Mouse (Mus musculus) bone marrow, adult 2 months (tissue): ENCODE results near the gene Tut7. TPM values are rescaled to one million over a fixed set of nuclear protein-coding genes. Genes with fewer than 3 reads are reported as not detected.
"Not testable (repeated sequence)": the region's sequence is repeated elsewhere in the genome, so short reads cannot be mapped to it uniquely, and the experiment has no call there.

Source experiments
- H3K27ac ChIP-seq: fragments of 200-500 bp; 2 replicates; pipeline ENCODE4 v1.5.1; 2012; ENCODE audit warnings: low read depth, mild to moderate bottlenecking, control low read depth, inconsistent platforms, low read length; ENCODE audit not compliant: control insufficient read depth, poor library complexity, insufficient read depth
- H3K4me1 ChIP-seq: fragments of 200-500 bp; 2 replicates; pipeline ENCODE4 v1.6.1; 2011; ENCODE audit warnings: low read length; ENCODE audit not compliant: control insufficient read depth, insufficient read depth
- H3K4me3 ChIP-seq: fragments of 200-500 bp; replicated peaks from 2 replicates; pipeline ENCODE3; 2011; ENCODE audit warnings: mild to moderate bottlenecking, low read depth, low read length, control low read depth; ENCODE audit not compliant: control insufficient read depth
- CTCF ChIP-seq: fragments of 200-500 bp; IDR thresholded peaks from 2 replicates; pipeline ENCODE4 v1.5.1; 2011; ENCODE audit warnings: low read length, control low read depth; ENCODE audit not compliant: control insufficient read depth, insufficient read depth
- POLR2A ChIP-seq: fragments of 200-500 bp; IDR thresholded peaks from 2 replicates; pipeline ENCODE4 v1.6.1; 2011; ENCODE audit warnings: low read depth, mild to moderate bottlenecking, control low read depth, low read length, borderline replicate concordance; ENCODE audit not compliant: control insufficient read depth
- WGBS: fragments of 180-500 bp; shearing (Covaris S2); methylation state at CpG from one replicate; pipeline ENCODE4 v1.1.7; 2018; 5-methylcytosine and 5-hydroxymethylcytosine counted together
- polyA plus RNA-seq: library from polyadenylated mRNA; stranded (reverse); fragments of >200 nt; gene quantifications from 2 replicates; pipeline ENCODE4 v1.2.4, GENCODE M21; 2011; ENCODE audit warnings: low replicate concordance; ENCODE audit not compliant: missing spikeins, insufficient read depth, insufficient read length

Gene Tut7
- polyA plus RNA-seq, 1 experiment: 236 TPM

DNA sequence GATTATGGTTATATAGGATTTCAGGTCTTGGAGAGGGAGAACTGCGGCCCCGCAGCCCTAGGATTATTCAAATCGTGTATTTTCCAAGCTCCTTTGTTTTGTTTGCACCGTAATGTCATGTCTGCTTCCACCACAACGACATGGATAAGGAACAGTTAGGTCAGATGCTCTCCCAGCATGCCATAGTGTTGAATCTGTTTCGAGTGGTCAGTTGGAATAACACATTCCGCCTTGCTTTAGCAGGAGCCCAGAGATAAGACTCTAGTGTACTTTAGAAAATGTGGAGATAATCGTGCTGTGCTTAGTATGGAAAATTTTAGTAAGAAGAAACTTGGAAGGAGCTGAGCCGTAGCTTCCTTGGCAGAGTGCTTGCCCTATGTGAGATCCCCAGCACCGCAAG is 27.4 kb upstream of the Tut7 start:
- no peak overlapping the region for H3K4me3 ChIP-seq
- no peaks in the 10 kb centered on the region for H3K4me1 ChIP-seq
- 81% methylated on average over 10 of the region's 10 CpGs for WGBS
- TF ChIP-seq CTCF (no peak), POLR2A (no peak)
- H3K27ac ChIP-seq: no peak overlapping the region

DNA sequence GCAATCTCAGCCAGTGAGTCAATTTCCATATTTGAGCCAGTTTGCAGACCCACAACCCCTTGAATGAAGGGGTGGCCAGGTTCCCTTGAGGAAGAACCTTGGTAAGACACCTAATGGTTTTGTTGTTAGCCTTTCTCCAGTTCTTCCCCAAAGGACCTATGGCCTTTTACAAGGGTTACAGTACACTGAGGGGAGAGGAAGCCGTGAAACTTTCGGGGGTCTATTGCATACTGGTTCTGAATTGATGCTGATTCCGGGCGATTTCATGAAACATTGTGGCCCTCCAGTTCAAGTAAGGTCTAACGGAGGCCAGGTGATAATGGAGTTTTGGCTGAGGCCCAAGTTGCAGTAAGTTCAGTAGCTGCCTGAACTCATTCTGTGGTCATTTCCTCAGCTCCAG is 21.7 kb upstream of the Tut7 start:
- Histone ChIP-seq H3K4me3 (no peak overlapping the region), H3K27ac (no peak overlapping the region), H3K4me1 (peaks cover 1% of the 10 kb centered on the region; the same call in 1 of the 2 replicates)
- TF ChIP-seq POLR2A: no peak
- TF ChIP-seq CTCF: no peak
- WGBS: 80% methylated on average over 5 of the region's 5 CpGs

DNA sequence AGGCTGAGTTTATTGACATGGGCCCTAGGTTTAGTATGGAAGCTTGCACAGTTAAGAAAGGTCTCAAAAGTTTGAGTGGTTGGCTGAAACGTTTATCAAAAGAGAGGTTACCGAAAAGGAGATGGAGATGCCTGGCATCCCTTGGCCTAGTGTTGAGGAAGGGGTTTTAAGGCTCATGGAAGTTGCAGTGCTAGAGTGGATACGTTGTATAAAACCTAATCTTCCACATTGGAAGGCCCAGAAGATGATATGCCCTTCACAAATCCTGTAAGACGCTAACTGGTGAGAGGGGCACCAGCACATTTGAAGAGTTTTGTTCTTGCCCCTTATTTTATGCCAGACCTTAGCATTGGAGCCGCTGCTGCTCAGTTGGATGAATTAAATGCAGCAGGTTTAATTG is 21.0 kb upstream of the Tut7 start:
- H3K4me3 ChIP-seq: no peak overlapping the region
- whole genome bisulfite sequencing: 82% methylated on average over 5 of the region's 5 CpGs
- no peak overlapping the region for H3K27ac ChIP-seq
- peaks cover 1% of the 10 kb centered on the region; the same call in 1 of the 2 replicates for H3K4me1 ChIP-seq
- no peak for TF ChIP-seq POLR2A
- TF ChIP-seq CTCF: no peak

DNA sequence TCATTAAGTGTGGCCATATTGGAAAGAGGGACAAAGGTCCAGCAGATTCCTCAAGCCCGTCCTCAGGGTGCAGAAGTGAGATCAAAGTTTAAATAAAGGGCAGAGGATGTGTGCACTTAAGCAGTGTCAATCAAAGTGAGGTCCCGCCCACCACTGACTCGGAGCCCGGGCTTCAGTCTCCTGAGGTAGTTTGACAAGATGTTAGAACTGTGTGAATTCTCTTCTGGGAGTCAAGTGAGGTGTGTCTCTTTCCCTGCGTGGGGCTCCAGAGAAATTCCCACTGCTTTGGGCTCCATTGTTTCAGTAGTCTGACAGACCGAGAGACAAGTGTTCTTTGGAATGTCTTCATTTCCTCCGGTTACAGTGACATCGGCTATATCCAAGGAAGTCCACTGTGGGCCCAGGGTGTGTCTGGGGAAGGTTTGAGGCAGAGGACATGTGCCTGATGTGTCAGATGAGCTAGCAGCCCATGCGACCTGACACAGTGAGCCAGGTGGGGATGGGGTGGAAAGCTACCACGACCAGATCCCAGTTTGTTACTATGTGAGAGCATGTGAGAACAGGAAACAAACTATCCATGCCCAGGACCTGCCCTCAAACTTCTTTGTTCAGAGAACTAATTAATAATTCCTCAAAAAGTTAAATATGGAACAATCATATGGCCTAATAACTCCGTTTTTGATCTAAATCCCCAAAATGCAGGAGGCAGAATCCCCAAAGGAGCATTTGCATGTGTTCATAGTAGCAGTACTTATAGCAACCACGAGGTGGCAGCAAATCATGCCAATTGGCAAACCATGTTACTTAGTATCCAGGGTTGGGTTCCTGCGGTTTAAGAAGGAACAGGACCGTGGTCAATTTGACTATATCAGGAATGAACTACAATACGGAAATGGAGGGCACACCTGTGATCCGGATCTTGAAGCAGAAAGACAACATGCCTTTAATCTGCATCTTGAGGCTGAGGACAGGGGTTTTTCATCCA is 19.6 kb upstream of the Tut7 start:
- WGBS: 11% methylated on average over 16 of the region's 16 CpGs
- Histone ChIP-seq H3K4me3 (peak overlapping the region; percentile 22), H3K4me1 (peaks cover 1% of the 10 kb centered on the region; the same call in 1 of the 2 replicates), H3K27ac (no peak overlapping the region)
- TF ChIP-seq POLR2A: no peak
- TF ChIP-seq CTCF: peak; percentile 27; the same call in 1 of the 2 replicates

DNA sequence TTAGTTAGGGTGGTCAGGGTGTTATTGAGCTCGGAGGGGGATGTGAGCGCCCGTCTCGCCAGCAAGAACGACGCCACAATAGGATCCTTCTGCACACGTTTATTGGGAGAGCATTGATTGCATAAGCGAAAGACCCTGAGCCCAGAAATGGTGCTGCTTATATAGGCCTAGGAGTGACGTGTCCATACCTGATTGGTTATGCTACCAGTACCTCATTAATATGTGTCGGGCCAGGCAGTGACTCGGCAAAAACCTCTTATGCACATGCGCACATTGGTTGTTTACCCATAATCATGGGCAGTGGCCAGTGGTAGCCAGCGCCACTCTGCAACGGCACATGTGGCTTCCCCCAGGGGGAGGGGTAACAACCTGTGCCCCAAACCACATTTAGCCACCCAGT is 18.8 kb upstream of the Tut7 start:
- H3K4me3 ChIP-seq, H3K4me1 ChIP-seq, H3K27ac ChIP-seq: not testable (repeated sequence)
- 77% methylated on average over 12 of the region's 14 CpGs for WGBS

DNA sequence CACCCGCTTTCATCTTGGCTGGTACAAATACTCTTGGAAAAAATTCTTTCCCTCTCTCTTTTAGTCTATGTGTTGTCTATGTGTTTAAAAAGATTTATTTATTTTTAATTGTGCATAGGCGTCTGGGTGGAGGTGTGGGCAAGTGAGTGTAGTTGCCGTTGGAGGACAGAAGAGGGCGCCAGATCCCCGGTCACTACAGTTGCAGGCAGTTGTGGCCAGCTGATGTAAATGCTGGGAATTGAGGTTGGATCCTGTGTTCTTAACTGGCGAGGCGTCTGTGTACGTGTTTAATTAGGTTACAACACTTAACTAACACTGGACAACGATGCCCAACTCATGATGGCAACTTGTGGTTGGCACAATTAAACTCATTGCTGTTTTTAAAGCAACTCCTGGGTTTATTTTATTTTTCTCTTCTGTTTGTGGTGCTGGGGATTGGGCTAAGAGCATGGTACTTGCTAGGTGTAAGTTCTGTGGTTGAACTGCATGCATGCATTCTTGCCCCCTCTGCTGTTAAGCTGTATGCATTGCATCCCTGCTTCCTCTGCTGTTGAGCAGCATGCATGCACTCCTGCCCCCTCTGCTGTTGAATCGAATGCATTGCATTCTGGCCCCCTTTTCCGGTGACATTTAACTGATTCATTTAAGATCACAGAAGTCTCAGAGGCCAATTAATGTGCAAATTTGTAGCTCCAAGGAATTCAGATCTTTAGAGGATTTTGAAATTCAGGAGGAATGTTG is 17.7 kb upstream of the Tut7 start:
- TF ChIP-seq CTCF (peak; percentile 100), POLR2A (no peak)
- 67% methylated on average over 11 of the region's 11 CpGs for WGBS
- Histone ChIP-seq H3K4me1 (peaks cover 1% of the 10 kb centered on the region; the same call in 1 of the 2 replicates), H3K4me3 (no peak overlapping the region), H3K27ac (no peak overlapping the region)

DNA sequence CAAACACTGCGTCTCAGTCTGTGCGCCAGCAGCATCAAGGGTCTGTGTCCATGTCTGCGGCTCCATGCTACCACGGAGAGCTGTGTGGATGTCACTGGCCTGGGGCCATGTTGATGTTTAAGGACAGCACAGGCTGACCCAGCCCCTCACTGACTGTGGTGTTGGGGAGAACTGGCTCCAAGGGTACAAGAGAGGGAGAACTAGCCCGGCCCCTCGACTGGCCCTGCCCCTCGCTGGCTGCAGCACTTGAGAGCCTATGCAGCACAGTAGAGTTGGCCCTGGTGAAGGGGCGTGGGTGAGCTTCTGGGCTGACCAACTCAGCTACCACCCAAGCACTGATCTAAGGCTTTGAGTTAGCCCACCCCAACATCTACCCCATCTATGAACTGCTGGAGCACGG is 16.4 kb upstream of the Tut7 start:
- WGBS: 92% methylated on average over 9 of the region's 9 CpGs
- H3K4me3 ChIP-seq: no peak overlapping the region
- no peak overlapping the region for H3K27ac ChIP-seq
- H3K4me1 ChIP-seq: peaks cover 3% of the 10 kb centered on the region; the same call in 1 of the 2 replicates
- no peak for TF ChIP-seq CTCF
- TF ChIP-seq POLR2A: no peak

DNA sequence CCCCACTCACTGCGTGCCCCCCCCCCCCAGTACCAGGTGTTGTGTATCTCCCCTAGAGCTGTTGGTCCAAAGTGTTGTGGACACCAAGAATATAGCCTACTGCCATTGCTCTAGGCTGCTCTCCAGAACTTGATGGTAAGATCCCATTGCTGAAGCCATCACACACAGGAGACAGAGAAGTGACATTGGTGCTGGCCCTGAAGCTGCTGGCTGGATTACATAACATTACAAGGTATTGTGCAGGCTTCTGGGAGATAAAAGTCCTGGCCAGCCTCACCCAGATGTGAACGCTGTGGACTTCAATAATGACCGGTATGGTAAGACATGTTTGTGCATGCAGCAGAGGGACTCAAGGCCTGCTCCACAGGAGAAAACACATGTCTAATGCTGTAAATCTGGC is 15.5 kb upstream of the Tut7 start:
- H3K4me3 ChIP-seq: no peak overlapping the region
- H3K4me1 ChIP-seq: peaks cover 3% of the 10 kb centered on the region; the same call in 1 of the 2 replicates
- 85% methylated on average over 3 of the region's 3 CpGs for WGBS
- TF ChIP-seq CTCF: no peak
- no peak for TF ChIP-seq POLR2A
- no peak overlapping the region for H3K27ac ChIP-seq
